Mouse (Mus musculus) olfactory bulb, adult 2 months (tissue): ENCODE results near the gene Gnb5.
"Not testable (repeated sequence)": the region's sequence is repeated elsewhere in the genome, so short reads cannot be mapped to it uniquely, and the experiment has no call there.

Source experiments
- CTCF ChIP-seq: fragments of 200-500 bp; IDR thresholded peaks from 2 replicates; pipeline ENCODE4 v1.5.1; 2012; ENCODE audit warnings: low read depth, mild to moderate bottlenecking, low read length, moderate library complexity; ENCODE audit not compliant: insufficient read depth
- POLR2A ChIP-seq: fragments of 200-500 bp; IDR thresholded peaks from 2 replicates; pipeline ENCODE4 v1.6.1; 2012; ENCODE audit warnings: mild to moderate bottlenecking, low read depth, low read length, moderate library complexity; ENCODE audit not compliant: insufficient read depth

DNA sequence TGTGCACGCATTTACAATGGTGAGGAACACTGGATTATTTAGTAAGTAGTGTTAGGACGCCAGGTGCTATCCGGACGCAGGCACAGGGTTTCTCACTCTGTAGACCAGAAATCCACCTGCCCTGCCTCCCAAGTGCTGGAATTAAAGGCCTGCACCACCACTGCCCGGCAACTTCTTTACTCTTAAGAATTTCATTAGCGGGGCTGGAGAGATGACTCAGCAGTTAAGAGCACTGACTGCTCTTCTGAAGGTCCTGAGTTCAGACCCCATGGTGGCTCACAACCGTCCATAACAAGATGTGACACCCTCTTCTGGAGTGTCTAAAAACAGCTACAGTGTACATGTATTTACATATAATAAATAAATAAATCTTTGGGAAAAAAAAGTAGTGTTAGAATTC lies 57.6 kb downstream of the Gnb5 start:
- not testable (repeated sequence) for TF ChIP-seq POLR2A, CTCF
